Mouse (Mus musculus): Measurements from ENCODE around the gene Atp6v0e. TPM values are rescaled to one million over a fixed set of nuclear protein-coding genes. Genes with fewer than 3 reads are reported as not detected.

Gene Atp6v0e
- total RNA-seq, 2 experiments from 2014 or later, result 68.1 to 71.3 TPM

GRCm38 (mm10) chr17:26708499-26708898 is 45.5 kb downstream of the Atp6v0e start:
- no peak for DNase-seq
- intact Hi-C loops (cut with DNase I), result no loop called here

GRCm38 (mm10) chr17:26708993-26709590 is 46.1 kb downstream of the Atp6v0e start:
- no peak for DNase-seq
- intact Hi-C loops (cut with DNase I), result no loop called here

GRCm38 (mm10) chr17:26710049-26710448 is 47.0 kb downstream of the Atp6v0e start:
- intact Hi-C loops (cut with DNase I), result loop anchor here (5.0 kb wide), 2 partner anchors 33 to 48 kb away; partner anchors contain the start of gene Atp6v0e

GRCm38 (mm10) chr17:26715271-26715758 is 52.3 kb downstream of the Atp6v0e start, which contains the start of gene Crebrf:
Gene Crebrf, plus strand, starts transcription at chr17:26715650.
- intact Hi-C loops (cut with DNase I), result loop anchor here (5.0 kb wide), 2 partner anchors 62 to 172 kb away; no protein-coding TSS in a partner anchor
- DNase-seq, result peak; percentile 98 to 99

More at GRCm38 (mm10) chr17:26710049-26710448, 47.0 kb downstream of the Atp6v0e start:
- no peak for DNase-seq

GRCm38 (mm10) chr17:26715916-26716717 is 53.1 kb downstream of the Atp6v0e start:
- peak; percentile 93 for DNase-seq
- intact Hi-C loops (cut with DNase I), result loop anchor here (5.0 kb wide), 2 partner anchors 61 to 171 kb away; no protein-coding TSS in a partner anchor

- intact Hi-C loops (cut with DNase I), result loop anchor here (5.0 kb wide), 2 partner anchors 59 to 169 kb away; no protein-coding TSS in a partner anchor
Measured at GRCm38 (mm10) chr17:26717868-26718267, 54.8 kb downstream of the Atp6v0e start.

GRCm38 (mm10) chr17:26719405-26719804 is 56.4 kb downstream of the Atp6v0e start:
- intact Hi-C loops (cut with DNase I), result loop anchor here (5.0 kb wide), 2 partner anchors 58 to 168 kb away; no protein-coding TSS in a partner anchor
- DNase-seq, result no peak

More at GRCm38 (mm10) chr17:26717868-26718267, 54.8 kb downstream of the Atp6v0e start:
- DNase-seq, result no peak

- intact Hi-C loops (cut with DNase I), result no loop called here
Measured at GRCm38 (mm10) chr17:26721802-26722201, 58.8 kb downstream of the Atp6v0e start.

GRCm38 (mm10) chr17:26724790-26725189 is 61.8 kb downstream of the Atp6v0e start:
- no peak for DNase-seq

More at GRCm38 (mm10) chr17:26721802-26722201, 58.8 kb downstream of the Atp6v0e start:
- DNase-seq, result no peak

GRCm38 (mm10) chr17:26726674-26727073 is 63.6 kb downstream of the Atp6v0e start:
- intact Hi-C loops (cut with DNase I), result no loop called here
- DNase-seq, result no peak

More at GRCm38 (mm10) chr17:26724790-26725189, 61.8 kb downstream of the Atp6v0e start:
- intact Hi-C loops (cut with DNase I), result no loop called here

GRCm38 (mm10) chr17:26727110-26727755 is 64.2 kb downstream of the Atp6v0e start:
- no peak for DNase-seq
- intact Hi-C loops (cut with DNase I), result no loop called here

- DNase-seq, result no peak
- intact Hi-C loops (cut with DNase I), result no loop called here
Measured at GRCm38 (mm10) chr17:26742581-26742980, 79.5 kb downstream of the Atp6v0e start.

GRCm38 (mm10) chr17:26743294-26743693 is 80.3 kb downstream of the Atp6v0e start:
- intact Hi-C loops (cut with DNase I), result no loop called here
- no peak for DNase-seq

Other genes with a start within 250 kb of the Atp6v0e start
- gene Neurl1b, start 248.4 kb upstream of the Atp6v0e start, total RNA-seq (2021), result 10 to 100 TPM in 1 of 2 experiments, 1 to 10 TPM in 1; 8.9 to 12.3 TPM
- 10 to 100 TPM; 51.1 to 59.5 TPM for gene Ergic1, start 101.7 kb upstream of the Atp6v0e start, total RNA-seq (2021)
- 10 to 100 TPM; 91.2 to 99.6 TPM for gene Dusp1, start 101.1 kb upstream of the Atp6v0e start, total RNA-seq (2021)
- gene Crebrf, start 52.4 kb downstream of the Atp6v0e start, total RNA-seq (2021), result 10 to 100 TPM; 44.5 to 49.6 TPM
- 10 to 100 TPM; 27.0 to 32.0 TPM for gene Bnip1, start 117.8 kb downstream of the Atp6v0e start, total RNA-seq (2021)
- gene Nkx2-5, start 181.8 kb downstream of the Atp6v0e start, total RNA-seq (2021), result 10 to 100 TPM; 78.9 to 80.4 TPM